In genomic region chr7:46396928-46397731, GRCm38 (mm10) we compare ENCODE assay signal across 10 mouse cellular contexts. TPM values are rescaled to one million over a fixed set of nuclear protein-coding genes. Genes with fewer than 3 reads are reported as not detected.
DNase-seq lines count a peak whose midpoint lies in the region; ATAC-seq and TF ChIP-seq lines count a peak whose summit lies in the region.
"Had no signal": no experiment of that assay in that cellular context is flagged by ENCODE, and none has a peak within 500 bp of the region (broad histone marks: within the 10 kb centered on the region; RNA-seq: fewer than 3 reads in every experiment).

No protein-coding gene starts in this region.

- H3K36me3 ChIP-seq in hindbrain, postnatal 0 days (ENCODE audit: insufficient read depth, low read length), result no peaks in the 10 kb centered on the region
- H3K36me3 ChIP-seq in liver, postnatal 0 days (replicated peaks; ENCODE audit: insufficient read depth, low read length), result no peaks in the 10 kb centered on the region
- no peaks in the 10 kb centered on the region for H3K36me3 ChIP-seq in stomach, embryonic 14.5 days (ENCODE audit: control insufficient read depth, insufficient read depth, low read length)

- 1% methylated on average over 50 of the region's 64 CpGs for whole genome bisulfite sequencing in hindbrain, postnatal 0 days
- 4% methylated on average over 55 of the region's 64 CpGs for WGBS in liver, postnatal 0 days (ENCODE audit: insufficient replicate concordance)
- WGBS in stomach, embryonic 14.5 days, result 1% methylated on average over 57 of the region's 64 CpGs

- peak overlapping the region; percentile 86 for H3K27ac ChIP-seq in hindbrain, postnatal 0 days
- no peak overlapping the region for H3K27ac ChIP-seq in liver, postnatal 0 days (ENCODE audit: low read depth)
- H3K27ac ChIP-seq in stomach, embryonic 14.5 days (ENCODE audit: low read length), result no peak overlapping the region

- H3K4me1 ChIP-seq in hindbrain, postnatal 0 days (ENCODE audit: insufficient read depth, low read length), result peaks cover 29% of the 10 kb centered on the region
- H3K4me1 ChIP-seq in liver, postnatal 0 days (ENCODE audit: insufficient read depth), result peaks cover 8% of the 10 kb centered on the region
- peaks cover 8% of the 10 kb centered on the region; the same call in 1 of the 2 replicates for H3K4me1 ChIP-seq in stomach, embryonic 14.5 days (ENCODE audit: control insufficient read depth, insufficient read depth, low read length)

- no peak for TF ChIP-seq EP300 in liver, postnatal 0 days (IDR thresholded peaks at IDR 0.05; ENCODE audit: low read depth)

- intact Hi-C loops in heart, postnatal 14 days (cut with DNase I), result no loop called here

- H3K9ac ChIP-seq in hindbrain, postnatal 0 days (replicated peaks; ENCODE audit: low read length), result peak overlapping the region; percentile 94
- no peak overlapping the region for H3K9ac ChIP-seq in liver, postnatal 0 days (replicated peaks)
- H3K9ac ChIP-seq in stomach, embryonic 14.5 days (replicated peaks; ENCODE audit: low read depth, low read length), result no peak overlapping the region

- H3K4me3 ChIP-seq in hindbrain, postnatal 0 days (ENCODE audit: low read length), result peak overlapping the region; percentile 81
- H3K4me3 ChIP-seq in liver, postnatal 0 days (ENCODE audit: low read depth, low read length), result no peak overlapping the region
- peak overlapping the region; percentile 31 for H3K4me3 ChIP-seq in stomach, embryonic 14.5 days (ENCODE audit: low read depth, low read length)

- peak; percentile 57 for TF ChIP-seq CTCF in hindbrain, postnatal 0 days (IDR thresholded peaks at IDR 0.05; ENCODE audit: low read depth)
- TF ChIP-seq CTCF in liver, postnatal 0 days (IDR thresholded peaks at IDR 0.05; ENCODE audit: low read depth), result peak; percentile 23; the same call in 1 of the 2 replicates

- peak; percentile 53 for DNase-seq in left cerebral cortex, adult 11 months (ENCODE audit: low spot score)
- no peak for DNase-seq in left cerebral cortex, adult 8-10 months (ENCODE audit: low spot score in 2 of 2)
- DNase-seq in cerebellum, postnatal 10 days, result peak; percentile 80 to 83
- DNase-seq in hindbrain, postnatal 0 days (ENCODE audit: low spot score), result peak; percentile 76
- DNase-seq in liver, postnatal 0 days, result no peak
- no peak for DNase-seq in embryo, embryonic 10 days (ENCODE audit: low spot score)
- no peak for DNase-seq in heart, postnatal 14 days

- H3K4me2 ChIP-seq in hindbrain, postnatal 0 days (ENCODE audit: low read depth, low read length), result peak overlapping the region; percentile 74
- peak overlapping the region; percentile 67; the same call in 1 of the 2 replicates for H3K4me2 ChIP-seq in liver, postnatal 0 days (ENCODE audit: low read depth, low read length)
- H3K4me2 ChIP-seq in stomach, embryonic 14.5 days (replicated peaks; ENCODE audit: low read depth, low read length), result peak overlapping the region; percentile 75

- peak; percentile 50 for ATAC-seq in hindbrain, postnatal 0 days
- ATAC-seq in liver, postnatal 0 days, result peak; percentile 13; the same call in 1 of the 2 replicates
- ATAC-seq in stomach, embryonic 14.5 days (ENCODE audit: insufficient number of reproducible peaks, insufficient read depth, low FRiP score, low read depth), result 0 out of 2 replicates have a peak, but pooled peaks have one; percentile 10

- no peaks in the 10 kb centered on the region for H3K9me3 ChIP-seq in hindbrain, postnatal 0 days (ENCODE audit: low read length)
- no peaks in the 10 kb centered on the region for H3K9me3 ChIP-seq in liver, postnatal 0 days (ENCODE audit: low read length)
- no peaks in the 10 kb centered on the region for H3K9me3 ChIP-seq in stomach, embryonic 14.5 days (ENCODE audit: control insufficient read depth, low read depth, low read length)

- H3K27me3 ChIP-seq in hindbrain, postnatal 0 days (ENCODE audit: insufficient read depth, low read length), result no peaks in the 10 kb centered on the region
- H3K27me3 ChIP-seq in liver, postnatal 0 days (ENCODE audit: insufficient read depth, low read length), result peaks cover 69% of the 10 kb centered on the region
- H3K27me3 ChIP-seq in stomach, embryonic 14.5 days (ENCODE audit: control insufficient read depth, insufficient read depth, low read length), result peaks cover 47% of the 10 kb centered on the region

RNA-seq across cellular contexts. Expression of gene Kcnc1, which starts 0.8 kb away (rescaled TPM):
- total RNA-seq in left cerebral cortex, adult 8-10 months (2022), result 100 to 1,000 TPM; 134 to 153 (median 136) TPM
- total RNA-seq in hindbrain, postnatal 0 days (2014; rRNA removed), result 43.7 and 45.6 TPM in 2 replicates
- 25.0 and 25.6 TPM in 2 replicates for polyA plus RNA-seq in hindbrain, postnatal 0 days (2015; fragmentation: Nextera tagmentation; extraction: Ambion mirVana)
- polyA plus RNA-seq in liver, postnatal 0 days (2015; fragmentation: Nextera tagmentation; extraction: Ambion mirVana), result 0.07 TPM in 1 of 2 replicates, not detected in the other
- polyA plus RNA-seq in stomach, embryonic 14.5 days (2014; fragmentation: Nextera tagmentation; extraction: Ambion mirVana), result 0.35 and 0.51 TPM in 2 replicates
- total RNA-seq in heart, postnatal 14 days (2021), result under 1 TPM; 0.05 TPM
- polyA plus RNA-seq: liver, adult 2 months had no signal

RNA-seq across cellular contexts. Expression of gene Myod1, which starts 20.9 kb away (rescaled TPM):
- under 1 TPM in 2 of 4 experiments, not detected in 2; 0.19 to 0.23 TPM for total RNA-seq in left cerebral cortex, adult 8-10 months (2022)
- 0.32 and 0.99 TPM in 2 replicates for total RNA-seq in hindbrain, postnatal 0 days (2014; rRNA removed)
- polyA plus RNA-seq in hindbrain, postnatal 0 days (2015; fragmentation: Nextera tagmentation; extraction: Ambion mirVana), result 0.20 and 0.37 TPM in 2 replicates
- polyA plus RNA-seq in liver, postnatal 0 days (2015; fragmentation: Nextera tagmentation; extraction: Ambion mirVana), result 0.09 TPM in 1 of 2 replicates, not detected in the other
- 0.13 and 0.17 TPM in 2 replicates for polyA plus RNA-seq in stomach, embryonic 14.5 days (2014; fragmentation: Nextera tagmentation; extraction: Ambion mirVana)
- total RNA-seq in heart, postnatal 14 days (2021), result not detected
- total RNA-seq: adrenal gland, postnatal 36 days; liver, adult 2 months had no signal
- polyA plus RNA-seq: liver, adult 2 months had no signal

Comparison
In these comparisons a context has a peak if more than half of its experiments do, and no peak if none do; other contexts are left out.
1. DNase-seq: peak in left cerebral cortex, adult 11 months (single experiment), cerebellum, postnatal 10 days (2 of 2) and hindbrain, postnatal 0 days (single experiment); none in left cerebral cortex, adult 8-10 months (0 of 2), liver, postnatal 0 days (single experiment), embryo, embryonic 10 days (single experiment) and heart, postnatal 14 days (0 of 2).
2. RNA of gene Kcnc1, which starts 0.8 kb away (total RNA-seq): 134 to 153 TPM in left cerebral cortex, adult 8-10 months and 43.7 to 45.6 TPM in hindbrain, postnatal 0 days; 0.05 TPM in heart, postnatal 14 days; every median in the first group is over 10 times any median in the second.
3. Peak in every context shown above with its lines, with median percentiles within 50 percentile points of each other: ATAC-seq and H3K4me2 ChIP-seq.